Mouse (Mus musculus) adipocyte (in vitro differentiated cells): Measurements from ENCODE around the gene Tpd52l1.
"Not testable (repeated sequence)": the region's sequence is repeated elsewhere in the genome, so short reads cannot be mapped to it uniquely, and the experiment has no call there.

Source experiments
- DNase-seq: peaks from one replicate; pipeline ENCODE4 v3.0.0-alpha.2; 2016; ENCODE audit warnings: low spot score

Gene Tpd52l1

DNA sequence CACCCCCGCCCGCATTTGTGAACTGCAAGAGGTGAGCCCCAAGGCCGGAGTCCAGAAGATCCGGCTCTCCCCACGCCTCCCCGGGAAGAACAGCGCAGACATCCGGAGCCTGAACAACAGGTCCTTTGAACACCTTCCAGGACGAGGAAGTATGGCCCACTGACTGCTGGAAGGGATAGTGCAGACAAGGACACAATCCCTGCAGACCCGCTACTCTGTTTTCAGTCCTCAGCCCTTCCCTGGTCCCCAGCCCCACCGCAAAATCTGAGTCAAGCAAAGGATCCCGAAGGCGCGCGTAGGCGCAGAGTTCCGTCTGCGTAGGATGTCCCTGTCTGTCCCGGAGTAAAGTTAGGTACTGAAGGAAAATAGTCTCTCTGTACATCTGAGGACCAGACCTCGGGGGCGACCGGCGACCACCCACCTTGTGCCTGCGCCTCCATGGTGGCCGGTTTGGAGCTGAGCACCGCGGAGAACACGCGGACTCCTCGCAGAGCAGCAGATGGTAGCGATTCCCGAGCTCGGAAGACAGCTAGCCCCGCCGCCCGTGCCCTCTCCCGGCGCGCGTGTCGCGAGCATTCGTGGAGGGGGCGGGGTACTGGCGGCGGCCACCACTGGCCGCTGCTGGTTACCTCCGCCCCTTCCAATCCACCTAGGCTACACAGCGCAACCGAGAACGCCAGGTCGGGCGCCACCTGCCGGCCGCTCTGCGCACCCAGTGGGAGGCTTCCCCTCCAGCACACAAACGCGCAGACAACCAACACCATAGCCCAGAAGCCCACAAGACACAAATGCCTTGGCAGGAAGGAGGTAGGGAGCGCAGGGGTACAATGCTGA lies at the start of gene Tpd52l1:
Gene Tpd52l1, minus strand, starts transcription at position 668 of the 834 bp plus-strand sequence.
- DNase-seq: peak; percentile 48

DNA sequence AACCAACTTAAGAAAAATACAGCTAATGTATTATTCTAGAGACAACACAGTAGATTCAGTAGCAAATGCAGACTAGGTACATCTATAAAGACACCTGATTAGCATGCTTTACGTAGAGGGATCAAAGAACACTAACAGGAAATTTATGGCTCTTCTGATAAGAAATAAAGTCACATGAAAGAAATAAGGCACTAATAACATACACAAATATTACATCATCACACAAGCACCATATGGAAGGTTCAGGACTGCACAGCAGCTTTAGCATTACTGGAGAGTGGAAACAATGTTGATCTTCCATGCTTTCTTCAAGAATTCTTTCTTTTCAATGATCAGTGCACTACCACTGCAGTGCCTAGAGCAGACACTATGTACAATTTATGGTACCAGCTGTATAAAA lies 48.5 kb upstream of the Tpd52l1 start:
- no peak for DNase-seq

DNA sequence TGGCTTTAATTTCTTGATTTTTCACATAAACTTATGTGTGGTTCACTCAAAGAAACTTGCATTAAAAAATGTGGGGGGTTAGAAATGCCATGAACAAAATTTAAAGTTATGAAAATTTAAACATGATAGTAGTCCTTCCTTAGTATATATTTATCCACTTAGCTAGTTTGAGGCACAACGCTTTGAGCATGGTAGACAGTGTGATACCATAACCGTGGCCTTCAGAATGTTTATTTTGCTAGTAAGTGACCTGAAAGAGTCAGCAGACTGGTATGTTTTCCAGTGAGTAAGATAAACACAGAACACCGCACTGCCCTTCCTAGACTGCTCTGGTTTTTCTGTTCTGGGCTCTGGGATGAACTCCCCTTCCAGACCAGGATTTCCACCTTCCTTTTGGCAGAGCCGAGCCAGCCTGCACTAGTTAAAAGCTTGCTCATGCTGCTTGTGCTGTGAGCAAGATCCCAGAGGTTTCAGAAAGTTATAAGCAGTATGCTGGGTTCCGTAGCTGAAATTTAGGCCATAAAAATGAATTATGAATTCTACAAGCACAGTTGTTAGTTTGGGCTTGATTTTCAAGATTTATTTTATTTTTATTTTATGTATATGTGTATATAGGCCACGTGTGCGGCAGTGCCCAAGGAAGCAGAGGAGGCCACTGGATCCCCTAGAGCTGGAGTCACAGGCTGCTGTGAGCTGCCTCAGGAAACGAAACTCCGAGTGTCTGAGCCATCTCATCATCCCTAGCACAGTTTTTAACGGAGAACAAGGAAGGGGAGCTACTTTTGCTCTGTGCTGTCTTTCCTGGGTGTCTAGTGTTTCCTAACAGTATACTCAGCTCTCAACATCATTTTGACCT lies 21.5 kb upstream of the Tpd52l1 start:
- DNase-seq: peak; percentile 18

DNA sequence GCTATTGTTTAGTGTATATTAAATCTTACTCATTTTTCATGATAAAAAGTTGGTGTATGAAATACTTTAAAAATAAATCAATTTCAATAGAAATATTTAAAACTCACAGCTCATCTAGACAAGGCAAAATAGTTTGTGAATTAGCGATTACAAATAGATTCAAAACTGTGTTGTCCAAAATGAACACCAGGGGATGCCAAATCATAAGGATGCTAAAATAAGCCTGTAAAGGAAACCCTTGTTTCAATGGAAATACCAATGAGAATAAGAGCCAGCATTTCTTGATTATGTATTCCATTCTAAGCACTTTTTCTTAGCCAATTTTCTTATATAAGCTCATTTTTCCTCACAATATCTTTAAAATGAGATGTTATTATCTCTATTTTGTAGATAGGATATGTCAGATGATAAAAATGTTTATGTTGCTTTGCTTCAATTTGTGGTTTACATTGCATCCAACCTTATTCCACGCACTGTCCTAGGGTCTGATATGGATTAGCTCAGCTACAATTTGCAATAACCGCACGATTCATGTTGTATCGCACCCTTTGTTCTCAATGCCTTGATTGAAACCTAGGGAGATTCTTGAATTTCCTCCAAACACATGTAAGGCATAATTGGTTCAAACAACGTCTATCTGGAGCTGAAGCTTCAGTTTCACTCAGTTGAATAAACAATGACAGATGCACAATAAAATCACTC lies 20.2 kb upstream of the Tpd52l1 start:
- DNase-seq: peak; percentile 77

DNA sequence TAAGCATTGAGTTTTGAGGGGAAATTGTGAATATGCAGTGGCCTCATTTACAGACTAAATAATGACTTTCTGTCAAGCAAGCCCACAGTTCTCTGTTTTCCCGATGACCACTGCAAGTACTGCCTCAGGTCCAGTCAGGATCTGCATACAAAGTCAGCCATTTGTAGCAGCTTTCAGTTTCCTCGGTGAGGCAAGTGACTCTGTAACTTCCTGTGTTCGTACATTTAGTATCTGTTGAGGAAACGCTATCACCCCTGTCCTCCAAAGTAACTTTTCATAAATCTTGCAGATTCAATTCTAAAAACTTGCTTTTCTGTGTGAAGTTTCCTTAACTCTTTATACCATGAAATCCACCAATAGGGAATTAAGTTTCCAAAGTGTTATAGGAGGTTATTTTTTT lies 19.7 kb upstream of the Tpd52l1 start:
- no peak for DNase-seq

DNA sequence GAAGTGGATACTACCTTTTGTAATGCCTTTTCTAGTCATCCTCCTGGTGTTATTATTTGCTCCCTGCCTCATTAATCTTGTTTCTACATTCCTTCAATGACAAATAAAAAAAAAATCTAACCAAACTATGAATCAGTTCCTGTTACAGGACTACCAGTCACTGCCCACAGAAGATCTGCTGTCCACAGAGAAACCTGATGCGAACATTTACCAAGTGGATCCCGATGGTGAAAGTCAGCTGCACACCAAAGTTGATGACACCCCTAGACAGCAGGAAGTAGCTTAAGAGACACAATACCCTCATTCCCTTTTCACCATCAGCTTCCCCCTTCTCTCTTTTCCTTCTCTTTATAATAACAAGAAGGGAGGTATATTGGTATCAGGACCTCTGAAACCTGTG lies 17.3 kb upstream of the Tpd52l1 start:
- DNase-seq: no peak

DNA sequence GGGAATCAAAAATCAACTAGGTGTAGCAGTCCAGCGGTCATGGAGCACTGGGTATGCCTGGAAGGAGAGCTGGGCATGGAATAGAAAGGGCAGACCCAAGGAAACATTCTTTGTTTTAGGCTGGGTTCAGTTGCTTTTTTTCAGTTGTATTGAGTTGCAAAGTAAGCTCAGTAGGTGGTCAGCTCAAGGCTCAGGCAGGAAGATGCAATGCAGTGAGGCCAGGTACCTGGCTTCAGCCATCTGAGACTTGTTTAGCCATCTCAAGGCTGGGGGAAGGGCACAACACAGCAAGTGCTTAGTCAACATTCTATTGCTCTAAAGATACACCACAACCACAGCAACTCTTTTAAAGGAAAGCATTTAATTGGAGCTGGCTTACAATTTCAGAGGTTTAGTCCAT lies 11.0 kb upstream of the Tpd52l1 start:
- DNase-seq: no peak

DNA sequence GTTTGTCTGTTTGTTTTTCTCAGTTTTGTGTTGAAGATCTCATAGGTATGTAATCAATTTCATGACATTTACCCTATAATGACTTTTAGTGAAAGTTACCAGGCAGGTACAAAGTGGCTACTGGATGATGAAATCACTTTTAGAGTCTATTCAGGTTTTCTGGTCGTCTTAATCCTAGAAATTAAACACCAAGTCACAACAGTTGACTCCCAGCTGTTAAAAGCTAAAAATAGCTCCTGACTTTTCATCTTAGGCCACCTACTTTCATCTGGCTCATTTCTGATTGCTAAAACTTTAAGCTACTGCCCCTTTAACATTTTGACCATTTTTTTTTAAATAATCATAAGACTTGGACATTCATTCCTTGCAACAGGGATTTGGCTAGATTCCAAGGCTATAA lies 1.3 kb upstream of the Tpd52l1 start:
- no peak for DNase-seq

DNA sequence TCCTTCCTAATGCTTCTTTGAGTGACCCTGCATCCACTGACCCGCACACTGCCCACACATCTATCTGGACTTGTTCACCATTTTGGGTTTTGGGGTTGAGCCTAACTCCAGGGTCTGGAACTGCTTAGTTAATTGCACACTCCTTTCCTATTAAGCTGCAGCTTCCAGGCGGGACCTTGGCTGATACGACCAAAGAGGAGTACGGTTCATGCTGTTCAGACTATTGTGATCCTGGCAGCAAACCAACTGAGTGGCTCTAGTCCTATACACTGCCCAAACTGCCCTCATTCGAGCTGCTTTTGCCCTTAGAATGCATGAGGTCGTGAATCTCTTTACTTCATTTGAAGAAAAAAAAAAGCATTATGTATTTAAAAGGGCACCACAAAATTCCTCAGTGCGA lies 1.6 kb downstream of the Tpd52l1 start:
- no peak for DNase-seq

DNA sequence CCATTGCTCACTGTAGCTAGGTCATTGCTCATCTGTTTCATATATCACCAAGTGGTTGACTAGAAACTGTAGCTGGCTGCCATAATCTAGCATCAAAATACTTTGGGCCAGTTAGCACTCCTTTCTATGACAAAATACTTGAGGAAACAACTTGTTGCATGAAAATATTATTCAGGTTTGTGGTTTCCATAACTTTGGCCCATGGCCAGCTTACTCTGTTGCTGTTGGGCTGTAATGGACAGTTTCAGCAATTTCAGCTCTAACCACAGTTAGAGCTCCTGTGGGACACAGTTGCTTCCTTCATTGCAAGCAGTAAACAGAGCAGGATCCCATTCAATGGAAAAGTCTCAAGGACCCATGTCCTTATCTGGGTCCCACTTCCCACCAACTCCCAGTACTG lies 4.3 kb downstream of the Tpd52l1 start:
- DNase-seq: no peak

DNA sequence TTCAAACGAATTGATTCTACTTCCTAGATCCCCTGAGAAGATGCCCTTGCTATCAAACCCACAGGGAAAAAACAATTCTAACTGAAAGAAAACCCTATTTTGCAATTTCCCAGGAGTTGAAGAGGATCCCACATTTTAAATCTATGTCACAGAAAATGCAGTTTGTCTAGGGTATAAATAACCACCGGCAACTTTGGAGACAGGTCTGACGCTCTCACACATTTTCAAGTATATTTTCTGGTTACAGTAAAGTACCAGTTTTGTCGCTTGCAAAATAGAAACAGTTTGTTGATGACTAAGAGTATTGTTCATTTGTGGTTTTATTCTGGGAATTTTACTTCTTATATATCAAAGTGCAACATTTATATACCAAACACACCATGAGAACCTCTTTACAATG lies 9.7 kb downstream of the Tpd52l1 start:
- DNase-seq: no peak

DNA sequence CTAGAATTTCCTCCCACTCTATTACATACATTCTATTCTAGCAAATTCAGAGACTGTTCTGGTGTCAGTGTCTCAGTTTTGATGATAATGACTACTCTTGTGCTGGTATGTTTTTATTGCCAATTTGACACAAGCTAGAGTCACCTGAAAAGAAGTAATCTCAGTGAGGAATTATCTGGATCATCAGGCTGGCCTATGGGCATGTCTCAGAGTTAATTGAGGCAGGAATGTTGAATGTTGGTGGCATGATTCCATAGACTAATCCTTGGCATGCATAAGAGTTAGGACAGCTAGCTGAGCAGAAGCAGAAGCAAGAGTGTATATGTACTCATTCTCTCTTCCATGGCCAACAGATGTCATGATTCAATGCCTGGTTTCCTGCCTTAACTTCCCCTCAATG lies 27.8 kb downstream of the Tpd52l1 start:
- no peak for DNase-seq

DNA sequence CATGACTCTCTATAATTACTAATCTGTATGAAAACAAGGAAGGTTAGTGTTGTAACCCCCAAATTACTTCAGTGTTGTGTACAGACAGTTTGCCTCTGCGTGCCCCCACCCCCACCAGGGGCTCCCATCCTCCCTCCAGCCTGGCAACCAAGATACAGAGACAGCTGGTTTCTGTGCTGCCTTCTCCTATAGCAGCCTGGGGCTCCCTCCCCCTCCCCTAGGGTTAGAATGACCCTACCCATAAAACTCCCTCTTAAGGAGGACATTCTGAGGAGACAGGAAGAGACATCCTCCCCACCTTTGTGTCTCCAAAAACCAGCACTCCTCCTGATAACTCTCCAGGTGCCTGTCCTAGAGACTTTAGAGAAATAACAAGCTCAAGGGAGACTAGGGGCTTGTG lies 52.8 kb downstream of the Tpd52l1 start:
- DNase-seq: no peak

DNA sequence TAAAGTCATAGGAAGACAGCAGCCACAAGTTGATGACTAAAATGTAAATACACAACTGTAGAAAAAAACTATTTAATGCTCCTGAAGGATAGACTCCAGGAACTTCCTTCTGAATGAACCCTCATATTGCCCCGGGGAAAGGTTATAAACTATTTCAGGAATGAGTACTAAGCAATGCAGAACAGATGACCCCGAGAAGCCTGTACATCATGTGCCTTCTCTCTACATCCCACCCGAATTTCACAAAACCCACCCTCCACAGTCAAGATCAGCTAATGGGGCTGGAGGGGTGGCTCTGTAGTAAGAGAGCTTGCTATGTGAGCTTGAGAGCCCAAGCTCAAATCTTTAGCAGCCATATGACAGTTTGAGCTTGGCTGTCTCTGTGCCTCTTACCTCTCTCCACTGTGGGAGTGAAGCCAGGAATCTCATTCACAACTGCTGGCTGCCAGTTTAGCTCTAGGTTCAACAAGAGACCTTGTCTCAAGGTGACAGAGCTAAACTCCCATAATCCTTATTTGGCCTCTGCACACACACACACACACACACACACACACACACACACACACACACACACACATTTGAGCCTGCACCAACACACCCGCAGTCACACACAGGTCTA lies 54.9 kb downstream of the Tpd52l1 start:
- DNase-seq: peak; percentile 55

DNA sequence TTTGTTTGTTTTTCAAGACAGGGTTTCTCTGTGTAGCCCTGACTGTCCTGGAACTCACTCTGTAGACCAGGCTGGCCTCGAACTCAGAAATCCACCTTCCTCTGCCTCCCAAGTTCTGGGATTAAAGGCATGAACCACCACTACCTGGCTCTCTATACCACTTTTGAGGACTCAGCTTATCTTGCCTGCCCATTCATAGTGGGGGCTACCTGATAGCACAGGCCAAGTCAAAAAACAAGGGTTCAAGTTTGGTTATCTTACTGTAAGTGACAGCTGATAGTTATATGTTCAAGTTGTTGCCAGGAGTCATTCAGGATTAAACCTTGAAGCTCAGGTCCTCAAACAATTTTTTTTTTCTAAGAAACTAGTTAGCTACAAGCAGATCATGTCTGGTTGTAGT lies 57.2 kb downstream of the Tpd52l1 start:
- DNase-seq: not testable (repeated sequence)

DNA sequence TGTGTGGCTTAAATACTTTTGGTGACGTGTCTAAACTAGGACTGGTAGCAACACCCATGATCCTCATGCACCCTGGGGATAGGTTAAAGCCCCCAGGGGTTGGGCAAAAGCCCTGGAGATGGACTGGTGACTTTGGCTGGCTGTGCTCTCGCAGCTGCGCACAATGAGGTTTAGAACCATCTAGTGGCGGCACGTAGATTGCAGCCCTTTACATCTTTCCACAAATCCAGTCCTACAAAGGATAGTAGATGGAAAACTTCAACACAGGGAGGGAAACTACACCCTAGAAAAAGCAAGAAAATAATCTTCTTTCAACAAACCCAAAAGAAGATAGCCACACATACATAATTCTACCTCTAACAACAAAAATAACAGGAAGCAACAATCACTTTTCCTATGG lies 75.6 kb downstream of the Tpd52l1 start:
- DNase-seq: peak; percentile 18

DNA sequence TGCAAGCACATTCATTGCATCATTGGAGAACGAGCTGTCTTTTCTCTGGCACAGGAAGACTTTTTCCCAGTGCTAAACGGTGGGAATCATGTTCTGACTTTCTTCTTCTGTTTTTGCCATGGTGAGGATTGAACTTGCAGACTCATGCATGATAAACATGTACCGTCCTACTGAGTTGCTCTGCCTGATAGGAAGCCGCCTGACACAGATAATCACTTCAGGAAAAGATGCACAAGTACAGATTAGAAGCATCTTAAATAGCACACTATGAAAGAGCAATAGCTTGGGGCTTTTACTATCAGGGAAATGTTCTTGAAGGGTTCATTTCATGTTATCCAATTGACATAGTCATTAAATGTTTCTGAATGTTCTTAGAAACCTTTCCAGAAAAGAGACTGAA lies 86.0 kb downstream of the Tpd52l1 start:
- DNase-seq: peak; percentile 6

DNA sequence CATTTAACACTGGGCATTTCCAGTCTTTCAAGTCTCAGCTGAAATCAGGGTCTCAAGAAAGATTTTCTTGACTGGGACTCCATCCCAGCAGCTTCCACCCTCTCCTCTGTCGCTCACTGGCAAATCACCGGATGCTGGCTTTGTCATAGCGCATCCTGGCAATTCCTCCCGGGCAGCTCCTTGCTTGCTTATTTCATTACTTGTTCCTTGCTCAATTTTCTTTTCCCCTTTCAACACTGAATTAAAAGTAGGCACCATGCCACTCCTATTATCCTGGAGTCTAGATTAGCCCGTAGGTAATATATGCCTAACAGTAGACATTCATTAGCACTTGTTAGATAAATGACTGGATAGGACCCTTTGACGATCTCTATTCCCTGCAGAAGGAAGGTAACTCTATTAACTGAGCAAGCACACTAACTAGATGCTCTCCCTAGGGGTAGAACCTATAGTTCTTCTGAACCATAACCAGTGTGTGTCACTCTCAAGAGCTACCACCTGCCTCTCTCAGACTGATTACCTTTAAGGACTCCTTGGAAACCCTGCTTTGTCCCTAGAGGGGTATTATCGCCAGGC lies 90.8 kb downstream of the Tpd52l1 start:
- no peak for DNase-seq

DNA sequence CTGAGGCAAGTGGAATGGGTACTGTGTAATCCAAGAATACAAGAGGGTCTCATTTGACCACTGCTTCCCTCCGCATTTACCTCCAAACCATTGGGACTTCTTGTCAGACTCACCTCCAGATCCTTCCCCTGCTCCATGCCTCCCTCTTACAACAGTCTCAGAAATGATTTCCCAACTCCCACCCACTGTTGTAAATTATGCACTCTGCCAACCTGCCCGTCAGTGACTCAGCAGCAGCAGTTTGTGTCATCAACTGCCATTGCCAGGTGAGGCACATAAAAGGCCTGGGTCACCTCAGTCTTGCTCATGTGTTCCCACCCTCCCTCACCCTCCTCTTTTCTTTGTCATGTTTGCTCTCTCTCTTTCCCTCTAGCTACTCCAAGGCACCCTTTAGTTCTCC lies 91.6 kb downstream of the Tpd52l1 start:
- DNase-seq: no peak

DNA sequence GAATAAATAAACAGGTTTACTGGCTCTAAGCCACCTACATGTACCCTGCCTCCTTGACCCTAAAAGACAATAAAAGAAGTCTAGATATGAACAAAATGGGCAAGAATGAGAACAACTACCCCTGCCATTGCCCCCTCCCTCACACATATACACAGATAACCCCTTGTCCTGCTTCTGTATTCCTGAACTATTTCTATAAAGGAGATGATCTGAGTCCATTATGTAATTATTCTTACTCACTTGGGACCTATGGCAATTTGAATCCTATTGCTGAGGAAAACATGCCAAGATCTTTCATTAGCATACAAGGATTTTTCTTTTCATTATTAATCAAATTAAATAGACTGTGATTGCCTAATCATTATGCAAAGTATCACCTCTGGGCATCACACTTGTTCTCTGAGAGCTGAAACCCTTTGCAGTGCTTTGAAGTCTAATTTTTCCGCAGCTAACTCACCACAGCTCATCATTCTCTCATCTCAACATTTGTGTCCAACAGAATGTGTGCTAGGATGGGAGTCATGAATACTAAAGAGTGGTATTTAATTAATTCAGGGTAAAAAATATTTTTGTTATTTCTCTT lies 92.8 kb downstream of the Tpd52l1 start:
- DNase-seq: no peak

DNA sequence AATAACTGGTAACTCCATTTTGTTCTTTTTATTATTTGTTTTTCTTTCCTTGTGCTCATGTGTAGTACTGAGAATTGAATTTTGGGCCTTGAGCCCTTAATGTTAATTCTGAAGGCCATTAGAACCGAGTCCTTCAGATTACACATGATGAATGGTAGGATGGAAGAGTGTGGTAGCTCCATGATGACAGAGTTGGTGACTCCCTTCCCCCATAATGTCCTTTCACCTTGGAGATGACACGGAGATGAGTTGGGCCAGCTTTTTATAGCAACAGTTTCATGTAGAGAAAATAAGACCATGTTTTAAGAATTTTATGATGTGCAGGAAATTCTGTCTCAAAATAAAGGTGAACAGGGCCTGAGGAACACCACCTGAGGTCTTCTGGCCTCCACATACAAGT lies 94.7 kb downstream of the Tpd52l1 start:
- DNase-seq: no peak
